Mouse (Mus musculus) gonadal fat pad, adult 2 months (tissue): ENCODE results near the gene Neto2. TPM values are rescaled to one million over a fixed set of nuclear protein-coding genes. Genes with fewer than 3 reads are reported as not detected.
"Not testable (repeated sequence)": the region's sequence is repeated elsewhere in the genome, so short reads cannot be mapped to it uniquely, and the experiment has no call there.

Source experiments
- DNase-seq: peaks from one replicate; pipeline ENCODE4 v3.0.0-alpha.2; 2012; ENCODE audit warnings: low read depth
- polyA plus RNA-seq: library from polyadenylated mRNA; depleted of rRNA; stranded (reverse); fragments of >200 nt; gene quantifications from 2 replicates; pipeline ENCODE4 v1.2.3, GENCODE M21; 2012; rRNA removed

Gene Neto2
- 0.30 and 0.39 TPM in 2 replicates for polyA plus RNA-seq

DNA sequence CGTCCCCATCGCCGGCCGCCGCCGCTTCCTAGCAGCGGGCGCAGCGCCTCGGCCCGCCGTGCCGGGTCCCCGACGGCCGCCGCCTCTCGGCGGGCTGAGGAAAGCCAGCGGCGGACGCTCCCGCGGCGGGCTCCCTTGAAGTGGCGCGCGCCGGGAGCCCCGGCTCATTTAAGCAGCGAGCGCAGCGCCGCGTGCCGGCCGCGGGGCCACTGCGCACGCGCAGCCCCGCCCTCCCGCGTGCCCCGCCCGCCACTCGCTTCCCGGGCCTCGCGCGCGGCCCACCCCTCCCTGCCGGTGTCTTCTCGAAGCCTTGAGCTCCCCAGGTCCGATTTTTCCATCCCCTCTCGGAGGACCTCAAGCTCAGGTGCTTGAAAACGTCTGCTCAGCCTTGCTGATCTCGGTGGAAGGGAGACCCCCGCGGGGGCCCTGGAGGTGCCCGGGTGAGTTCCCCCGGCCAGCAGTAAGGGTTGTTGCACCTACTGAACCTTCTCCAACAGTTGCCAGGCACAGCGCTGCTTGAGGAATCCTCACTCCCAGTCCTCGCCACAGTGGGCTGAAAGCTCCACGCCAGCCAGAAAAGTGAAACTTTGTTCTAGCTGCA is at the start of gene Neto2:
Gene Neto2 (minus strand): TSS at position 174 of the 601 bp plus-strand sequence.
- DNase-seq = no peak

DNA sequence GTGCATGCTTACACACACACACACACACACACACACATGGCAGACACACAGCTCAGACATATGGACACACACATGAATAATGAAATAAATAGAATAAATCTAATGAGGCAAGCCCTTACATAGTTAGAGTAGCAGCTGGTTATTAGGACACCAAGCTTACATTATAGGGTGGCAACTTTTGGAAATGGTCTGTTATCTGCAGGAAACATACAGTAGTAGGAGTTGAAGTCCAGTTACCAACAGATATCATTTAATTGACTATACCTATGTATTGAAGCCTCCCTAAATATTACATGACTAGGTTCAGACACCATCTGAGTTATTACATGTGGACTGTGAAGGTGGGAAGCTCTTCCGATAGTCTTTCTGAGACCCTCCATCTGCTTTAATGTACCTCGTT is 44.3 kb upstream of the Neto2 start:
- no peak for DNase-seq

- no peak for DNase-seq
Measured at GRCm38 (mm10) chr8:85730545-85730944, 29.8 kb upstream of the Neto2 start.

DNA sequence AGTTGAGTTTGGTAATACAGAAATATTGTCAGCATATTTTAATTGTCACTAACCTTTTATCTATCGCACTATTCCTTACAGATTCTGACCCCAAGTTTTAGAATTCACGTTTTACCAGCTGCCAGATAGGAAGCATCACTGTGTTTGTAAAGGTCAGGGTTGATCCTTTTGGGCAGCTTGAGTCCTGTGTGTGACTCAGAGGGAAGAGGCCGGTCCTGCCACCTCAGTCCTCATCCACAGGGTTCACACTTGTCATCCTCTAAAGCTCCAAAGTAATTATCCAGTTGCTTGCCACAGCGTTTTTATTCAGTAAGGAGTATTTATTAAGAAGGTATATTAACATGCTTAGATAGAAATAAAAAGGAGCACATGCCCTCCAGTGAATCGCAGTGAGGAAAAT is 16.5 kb upstream of the Neto2 start:
- DNase-seq = no peak

DNA sequence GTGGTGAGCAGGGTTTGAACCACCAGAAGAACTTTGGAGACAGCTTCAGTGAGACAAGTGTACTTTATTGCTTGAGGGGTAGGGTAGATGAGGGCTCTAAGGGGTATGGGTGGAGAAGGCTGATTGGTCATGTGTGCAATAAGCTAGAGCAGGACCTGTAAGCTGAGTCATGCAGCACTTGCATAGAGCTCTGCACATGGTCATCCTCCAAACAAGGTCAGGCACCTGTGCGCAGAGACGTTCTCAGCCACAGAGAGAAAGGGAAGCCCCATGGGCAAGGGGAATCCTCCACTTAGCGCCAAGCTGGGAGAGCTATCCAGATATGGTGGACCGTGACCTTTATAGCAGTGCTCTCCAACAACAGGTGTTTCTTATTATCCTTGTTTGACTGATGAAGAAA is 16.0 kb upstream of the Neto2 start:
- DNase-seq = no peak

- no peak for DNase-seq
Measured at GRCm38 (mm10) chr8:85706988-85707387, 6.3 kb upstream of the Neto2 start.

GRCm38 (mm10) chr8:85700101-85700750 is 498 bp downstream of the Neto2 start:
- no peak for DNase-seq

DNA sequence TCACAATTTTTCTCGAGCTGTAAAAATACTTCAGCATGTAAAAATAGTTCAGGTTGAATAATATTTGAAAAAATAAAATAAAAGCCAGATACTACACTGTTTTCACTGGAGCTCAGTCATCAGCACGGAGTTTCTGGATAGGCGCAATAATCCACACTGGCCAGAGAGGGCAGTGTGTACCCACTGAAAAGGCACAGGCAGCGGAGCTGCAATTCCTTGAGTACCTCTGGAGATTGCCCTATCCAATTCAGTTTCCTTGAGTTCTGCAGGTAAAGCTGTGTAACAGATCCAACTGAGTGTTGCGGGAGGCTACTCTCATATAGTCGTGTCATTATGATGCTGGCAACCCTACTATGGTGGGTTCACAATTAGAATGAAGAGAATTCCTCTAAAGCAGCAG is 1.7 kb downstream of the Neto2 start:
- no peak for DNase-seq

DNA sequence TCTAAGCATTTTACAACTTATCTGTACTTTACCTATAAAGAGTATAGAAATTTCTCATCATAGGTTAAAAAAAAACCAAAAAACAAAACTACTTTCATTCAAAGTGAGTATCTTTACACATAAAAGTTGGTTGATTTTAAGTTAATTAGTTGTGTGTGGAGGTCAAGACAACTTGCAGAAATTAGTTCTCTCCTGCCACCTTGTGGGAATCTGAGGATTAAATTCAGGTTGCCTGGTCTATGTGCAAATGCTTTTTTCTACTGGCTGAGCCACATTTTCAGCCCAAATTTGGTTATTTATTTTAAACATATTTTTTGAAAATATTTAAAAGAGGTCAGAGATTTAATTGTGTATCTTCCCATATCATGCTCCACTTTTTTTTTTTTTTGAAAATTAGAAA is 35.6 kb downstream of the Neto2 start:
- no peak for DNase-seq

DNA sequence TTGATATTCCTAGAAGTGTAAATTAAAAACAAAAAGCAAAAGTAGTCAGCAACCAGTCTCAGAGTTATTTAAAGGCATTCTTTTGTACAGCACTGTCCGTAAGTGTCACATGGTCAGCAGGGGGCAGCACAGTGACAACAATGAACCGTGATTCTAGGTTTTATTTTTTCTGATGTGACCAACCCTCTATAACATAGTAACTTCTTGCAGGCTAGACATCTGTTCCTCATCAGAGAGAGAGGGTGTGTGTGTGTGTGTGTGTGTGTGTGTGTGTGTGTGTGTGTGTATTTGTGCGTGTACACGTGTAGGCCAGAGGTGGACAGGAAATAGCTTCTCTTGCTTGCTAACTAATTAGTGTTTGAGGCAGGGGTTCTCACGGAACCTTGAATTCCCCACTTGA is 38.7 kb downstream of the Neto2 start:
- DNase-seq = no peak

DNA sequence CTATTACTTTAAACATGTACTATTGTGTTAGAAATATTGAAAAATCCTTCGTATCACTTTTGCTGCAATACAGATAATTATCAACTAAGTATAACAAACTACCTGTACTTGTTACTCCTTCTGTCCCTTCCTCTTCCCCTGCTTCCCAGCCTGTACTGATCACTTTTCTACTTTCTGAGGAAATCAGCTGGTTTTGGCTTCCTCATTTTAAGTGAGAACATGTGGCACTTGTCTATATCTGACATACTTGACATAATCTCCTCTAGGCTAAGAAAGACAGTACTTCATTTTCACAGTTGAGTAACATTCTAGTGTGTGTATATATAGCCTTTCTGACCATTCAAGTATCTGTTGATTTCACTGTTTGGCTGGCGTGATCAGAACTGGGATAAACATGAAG is 49.5 kb downstream of the Neto2 start:
- no peak for DNase-seq

- no peak for DNase-seq
Measured at GRCm38 (mm10) chr8:85648553-85648952, 52.2 kb downstream of the Neto2 start.

DNA sequence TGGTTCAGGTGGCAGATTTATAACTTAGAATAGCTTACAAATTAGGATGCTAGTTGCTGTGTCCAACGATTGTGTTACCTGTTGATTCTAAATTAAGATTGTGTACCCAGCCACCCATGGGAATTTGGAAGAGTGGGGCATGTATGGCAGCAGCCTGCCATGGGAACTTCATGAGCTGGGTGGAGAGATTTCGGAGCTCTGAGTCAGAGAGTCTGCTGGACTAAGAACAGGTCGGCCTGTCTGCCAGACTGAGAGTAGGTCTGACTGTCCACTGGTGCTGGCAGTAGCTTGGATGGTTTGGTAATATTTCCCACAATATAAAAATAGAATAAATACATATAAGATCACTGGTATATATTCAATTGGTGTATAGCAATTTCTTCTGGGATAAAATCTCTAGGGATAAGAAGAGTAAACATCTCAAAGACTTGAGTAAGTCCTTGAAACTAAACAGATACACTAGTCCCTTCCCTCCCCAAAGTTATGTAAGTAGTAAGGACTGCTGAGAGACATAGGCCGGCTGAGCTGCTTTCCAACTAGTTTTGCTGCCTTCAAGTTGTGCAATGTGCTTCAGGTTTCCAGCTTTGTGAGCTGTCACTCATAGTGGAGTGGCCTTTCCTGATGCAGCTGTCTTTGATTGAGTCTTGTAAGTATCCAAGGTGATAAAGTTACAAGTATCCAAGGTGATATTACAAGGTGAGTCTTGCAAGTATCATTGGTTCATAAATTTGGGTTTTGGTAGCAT is 55.6 kb downstream of the Neto2 start:
- peak; percentile 27 for DNase-seq

DNA sequence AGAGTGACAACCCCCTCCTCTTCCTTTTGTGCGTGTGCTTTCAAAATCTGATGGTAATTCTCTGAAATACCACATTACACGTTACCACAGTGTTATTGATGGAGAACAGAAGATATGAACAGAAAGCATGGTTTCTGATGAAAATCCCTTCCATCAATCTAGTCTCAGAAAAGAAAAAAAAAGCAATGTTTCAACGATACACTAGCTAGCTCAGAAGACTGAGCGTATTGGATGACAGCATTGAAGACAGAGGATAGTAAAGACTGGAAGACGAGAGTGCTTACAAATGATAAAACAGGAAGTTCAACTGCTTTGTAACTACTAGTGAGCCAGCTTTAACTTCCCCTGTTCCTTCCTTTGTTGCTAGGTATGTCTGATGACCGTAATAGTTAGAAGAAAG is 76.3 kb downstream of the Neto2 start:
- DNase-seq = no peak

DNA sequence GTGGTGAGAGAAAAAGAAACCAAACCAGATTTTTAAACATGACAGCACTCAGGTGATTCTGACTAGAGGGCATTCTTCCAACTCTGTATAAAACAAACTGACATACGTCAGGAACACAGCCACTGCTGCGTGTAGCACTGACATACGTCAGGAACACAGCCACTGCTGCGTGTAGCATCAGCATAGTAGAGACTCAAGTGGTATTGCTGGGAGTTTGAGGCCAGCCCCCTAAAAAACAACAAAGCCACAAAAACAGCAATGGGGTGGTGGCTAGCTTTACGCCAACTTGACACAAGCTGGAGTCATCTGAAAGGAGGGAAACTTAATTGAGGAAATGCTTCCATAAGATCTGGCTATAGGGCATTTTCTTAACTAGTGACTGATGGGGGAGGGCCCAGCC is 77.5 kb downstream of the Neto2 start:
- DNase-seq = no peak

DNA sequence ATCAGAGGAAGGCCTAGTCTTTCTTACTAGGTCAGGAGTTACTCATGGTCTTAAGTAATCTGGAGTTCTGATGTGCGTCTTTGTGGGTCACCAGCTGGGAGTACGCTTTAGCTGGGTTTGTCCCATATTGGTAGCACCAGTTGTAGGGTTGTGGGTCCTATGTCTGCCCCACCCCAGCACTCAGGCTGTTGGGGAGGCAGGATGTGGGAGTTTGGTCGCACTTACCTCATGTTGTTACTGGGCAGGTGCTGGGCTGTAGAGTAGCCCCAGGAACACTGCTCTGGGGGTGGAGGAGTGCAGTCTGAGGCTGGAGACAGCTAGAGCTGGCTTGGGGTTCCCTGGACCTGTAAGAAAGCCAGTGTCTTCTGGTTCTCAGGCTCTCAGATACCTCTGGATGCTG is 81.9 kb downstream of the Neto2 start:
- no peak for DNase-seq

GRCm38 (mm10) chr8:85617125-85617524 is 83.6 kb downstream of the Neto2 start:
- not testable (repeated sequence) for DNase-seq

- no peak for DNase-seq
Measured at GRCm38 (mm10) chr8:85608836-85609235, 91.9 kb downstream of the Neto2 start.

DNA sequence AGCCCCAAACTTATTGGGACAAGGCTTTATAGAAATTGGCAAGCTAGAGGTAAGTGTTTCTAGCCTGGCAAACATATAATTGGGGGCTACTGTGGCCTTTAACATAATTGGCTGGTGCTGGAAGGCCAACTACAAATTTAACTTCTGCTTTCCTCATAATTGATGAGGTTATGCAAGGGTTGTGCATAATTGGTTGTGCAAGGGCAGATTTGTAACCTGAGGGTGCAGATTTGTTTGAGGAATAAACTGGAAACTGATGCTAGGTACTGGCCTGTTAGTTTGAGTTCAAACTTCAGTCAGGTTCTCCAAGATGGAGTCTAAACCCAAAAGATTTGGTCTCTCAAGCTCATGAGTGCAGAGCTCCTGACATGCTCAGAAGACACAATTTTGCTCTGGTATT is 92.9 kb downstream of the Neto2 start:
- no peak for DNase-seq

DNA sequence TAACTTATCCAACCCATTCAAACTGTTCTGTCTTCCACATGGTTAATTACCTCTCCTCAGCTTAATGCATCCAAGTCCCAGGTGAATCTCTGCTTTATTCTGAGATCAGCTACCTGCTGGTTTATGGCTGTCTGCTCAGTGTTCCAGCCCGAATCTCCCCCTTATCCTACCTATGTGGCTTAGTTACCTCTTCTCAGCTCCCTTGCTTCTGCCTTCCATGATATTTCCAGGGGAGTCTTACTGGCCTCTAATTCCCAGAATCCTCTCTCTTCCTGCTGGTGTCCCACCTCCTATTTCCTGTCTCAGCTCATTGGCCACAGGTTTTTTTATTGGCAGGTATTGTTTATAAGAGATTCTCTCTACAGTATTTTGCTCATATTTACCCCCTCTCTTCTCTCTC is 93.8 kb downstream of the Neto2 start:
- DNase-seq = no peak

DNA sequence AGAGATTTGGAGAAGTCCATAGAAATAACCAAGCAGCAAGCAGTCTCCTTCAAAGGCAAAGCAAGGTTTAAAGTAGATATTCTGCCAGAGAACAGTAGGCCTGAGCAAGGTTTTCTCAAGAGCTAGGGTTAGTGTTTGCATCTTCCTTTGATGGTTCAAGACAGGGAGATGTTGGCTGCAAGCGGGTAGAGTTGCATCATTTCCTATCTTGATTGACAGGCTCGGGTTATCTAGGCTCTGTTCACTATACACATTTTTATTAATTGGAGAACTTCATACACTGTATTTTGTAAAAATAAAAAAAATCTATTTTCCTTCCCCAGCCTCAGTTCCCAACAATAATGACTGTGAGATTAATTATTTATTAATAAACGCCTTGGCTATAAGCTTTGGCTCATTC is 94.2 kb downstream of the Neto2 start:
- DNase-seq = no peak

DNA sequence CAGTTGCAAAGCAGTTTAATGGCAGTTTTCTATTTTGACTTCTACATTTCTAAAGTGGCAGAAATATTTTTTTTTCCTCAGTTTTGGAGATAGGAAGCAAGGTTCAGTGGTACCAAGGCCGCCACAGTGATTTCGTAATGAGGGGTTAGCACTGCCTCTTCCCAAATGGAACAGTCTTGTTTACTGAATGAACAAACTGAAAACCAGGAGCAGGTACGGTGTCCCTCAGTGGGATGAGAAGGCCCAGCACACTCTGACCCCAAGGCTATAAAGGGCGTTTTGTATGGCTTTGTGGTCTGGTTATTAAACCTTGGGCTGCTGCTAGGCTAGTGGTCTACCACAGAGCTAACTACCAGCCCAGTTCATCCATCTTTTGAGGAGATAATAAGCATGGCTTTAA is 96.5 kb downstream of the Neto2 start:
- DNase-seq = no peak

- DNase-seq = no peak
Measured at GRCm38 (mm10) chr8:85603203-85603895, 97.4 kb downstream of the Neto2 start.
